Mouse (Mus musculus): ENCODE data around the gene Zfp119a.
"Not testable (repeated sequence)": the region's sequence is repeated elsewhere in the genome, so short reads cannot be mapped to it uniquely, and the experiment has no call there.

Gene Zfp119a

GRCm38 (mm10) chr17:55878636-55879369, at the start of gene Zfp119a:
Gene Zfp119a (minus strand): TSS chr17:55878930.
- peak; percentile 72 to 78 for DNase-seq

- DNase-seq = no peak
Observed at GRCm38 (mm10) chr17:55906669-55907068, 27.9 kb upstream of the Zfp119a start.

- DNase-seq = no peak
Observed at GRCm38 (mm10) chr17:55904131-55904530, 25.4 kb upstream of the Zfp119a start.

DNA sequence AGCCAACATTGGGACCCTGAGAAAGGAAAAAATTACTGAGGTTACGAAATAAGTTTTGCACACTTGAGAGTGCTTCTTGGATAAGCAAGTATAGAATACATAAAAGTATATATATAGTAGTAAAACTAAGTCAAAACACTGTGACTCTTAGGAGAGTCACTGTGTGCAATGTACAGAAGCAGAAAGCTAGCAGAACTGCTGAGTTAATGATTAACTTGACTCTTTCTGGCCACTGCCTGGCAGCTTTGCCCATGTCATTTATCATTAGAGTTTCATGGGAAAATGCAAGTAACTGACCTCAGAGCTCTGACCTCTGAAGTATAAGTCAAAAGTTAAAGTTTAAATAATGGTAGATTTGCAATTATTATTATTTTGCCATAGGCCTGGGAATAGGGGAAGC, 25.0 kb upstream of the Zfp119a start:
- no peak for DNase-seq

DNA sequence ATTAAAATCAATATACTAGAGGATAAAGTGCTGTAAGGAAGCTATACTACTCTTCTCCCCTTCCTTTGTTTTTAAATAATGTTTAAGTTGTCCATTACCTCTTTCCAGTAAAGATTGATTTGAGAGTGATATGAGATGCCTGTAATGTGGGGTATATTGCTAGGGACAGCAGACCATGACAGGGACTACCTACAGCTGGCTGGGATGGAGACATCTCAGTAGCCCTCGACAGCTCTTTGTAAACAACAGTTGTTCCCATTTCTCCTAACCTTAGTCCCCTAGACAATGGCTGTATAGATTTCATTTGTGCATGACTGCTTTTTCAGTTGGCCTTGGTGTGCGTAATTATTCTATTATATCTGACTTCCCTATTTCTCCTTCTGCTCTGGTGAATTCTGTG, 24.4 kb upstream of the Zfp119a start:
- no peak for DNase-seq

DNA sequence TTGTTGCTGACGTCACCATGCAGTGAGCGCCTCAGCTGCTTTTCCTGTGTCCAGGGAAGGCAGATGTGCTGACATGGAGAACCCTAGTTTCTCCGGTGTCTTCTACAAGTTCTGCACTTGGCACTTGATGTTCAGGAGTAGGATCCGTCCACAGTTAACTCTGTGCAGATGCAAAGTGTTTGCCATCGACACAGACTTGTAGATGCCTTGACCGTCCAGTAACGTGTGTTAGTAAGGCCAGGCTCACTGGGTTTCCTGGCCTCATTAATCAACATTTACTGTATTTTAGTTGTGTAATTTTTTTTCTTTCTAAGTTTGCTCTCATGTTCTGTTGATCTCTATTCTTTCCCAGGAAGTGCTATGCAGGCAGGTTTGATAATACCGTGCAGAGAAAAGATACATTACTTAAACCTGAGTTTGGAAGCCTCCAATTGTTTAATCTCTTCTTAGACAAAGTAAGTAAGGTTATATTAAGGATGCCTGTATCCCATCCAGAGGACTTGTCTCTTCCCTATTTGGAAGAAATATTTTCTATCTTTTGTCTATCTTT, 13.8 kb upstream of the Zfp119a start:
- not testable (repeated sequence) for DNase-seq

DNA sequence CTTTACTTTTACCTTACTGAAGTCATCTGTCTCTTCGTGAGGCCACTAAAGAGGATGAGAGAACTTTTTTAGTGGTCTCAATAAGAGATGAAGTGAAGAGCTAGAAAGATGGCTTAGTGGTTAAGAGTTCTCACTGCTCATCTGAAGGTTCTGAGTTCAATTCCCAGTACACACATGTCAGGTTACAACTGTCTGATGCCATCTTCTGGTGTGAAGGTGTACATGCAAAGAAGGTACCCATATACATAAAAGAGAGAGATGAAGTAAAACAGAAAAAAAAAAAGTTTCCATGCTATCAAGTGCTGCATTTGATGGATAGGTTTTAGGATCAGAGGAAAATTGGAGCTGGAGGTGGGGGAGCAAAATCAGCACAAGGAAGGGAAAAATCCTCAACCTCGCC, 6.2 kb upstream of the Zfp119a start:
- no peak for DNase-seq

DNA sequence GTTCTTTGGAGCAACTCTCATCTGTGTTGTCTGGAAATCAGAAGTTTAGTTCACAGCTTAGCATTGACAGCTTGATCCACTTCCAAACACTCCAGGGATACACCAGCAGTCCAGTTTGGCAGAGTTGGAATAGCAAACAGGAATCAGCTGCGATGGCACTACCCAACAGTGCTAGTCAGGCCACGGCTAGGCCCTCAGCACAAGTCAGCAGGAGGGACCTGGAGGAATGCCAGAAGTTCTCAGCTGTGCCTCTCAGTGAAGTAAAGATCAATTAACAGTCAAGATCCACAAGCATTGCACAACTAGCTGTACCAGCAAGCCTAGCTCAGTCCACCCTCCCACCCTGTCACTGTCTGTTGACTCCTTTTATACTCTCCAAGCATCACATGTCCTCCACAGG, 4.9 kb upstream of the Zfp119a start:
- no peak for DNase-seq

- DNase-seq = not testable (repeated sequence)
Observed at GRCm38 (mm10) chr17:55878282-55878635, 471 bp downstream of the Zfp119a start.

- no peak for DNase-seq
Observed at GRCm38 (mm10) chr17:55877184-55877583, 1.5 kb downstream of the Zfp119a start.

DNA sequence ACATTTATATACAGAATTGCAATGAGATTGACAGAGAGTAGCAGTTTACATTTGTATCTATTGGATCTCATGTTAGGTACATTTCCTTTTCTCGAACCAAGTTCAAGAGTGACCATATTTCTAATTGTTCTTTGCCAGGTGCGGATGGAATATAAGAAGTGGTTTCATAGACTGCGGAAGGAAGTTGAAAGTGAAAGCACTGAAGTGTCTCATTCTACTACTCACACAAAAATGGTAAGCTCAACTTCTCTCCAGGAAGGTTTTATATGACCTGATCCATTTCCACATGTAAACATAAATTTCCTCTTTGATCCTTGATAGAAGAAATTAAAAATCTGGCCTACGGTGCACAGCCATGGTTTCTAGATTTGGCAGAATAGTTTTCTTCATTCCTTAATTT, 35.7 kb downstream of the Zfp119a start:
- no peak for DNase-seq

- DNase-seq = no peak
Observed at GRCm38 (mm10) chr17:55821566-55821965, 57.2 kb downstream of the Zfp119a start.

GRCm38 (mm10) chr17:55816853-55817252, 61.9 kb downstream of the Zfp119a start:
- no peak for DNase-seq
